Mouse (Mus musculus) CD4-positive helper T cell, adult 2 months (primary cell): ENCODE results near the gene Snw1.
"Not testable (repeated sequence)": the region's sequence is repeated elsewhere in the genome, so short reads cannot be mapped to it uniquely, and the experiment has no call there.

Source experiments
- DNase-seq: peaks from one replicate; pipeline ENCODE4 v3.0.0-alpha.2; 2012; ENCODE audit warnings: low read depth, missing footprints, low spot score

The Snw1 gene

DNA sequence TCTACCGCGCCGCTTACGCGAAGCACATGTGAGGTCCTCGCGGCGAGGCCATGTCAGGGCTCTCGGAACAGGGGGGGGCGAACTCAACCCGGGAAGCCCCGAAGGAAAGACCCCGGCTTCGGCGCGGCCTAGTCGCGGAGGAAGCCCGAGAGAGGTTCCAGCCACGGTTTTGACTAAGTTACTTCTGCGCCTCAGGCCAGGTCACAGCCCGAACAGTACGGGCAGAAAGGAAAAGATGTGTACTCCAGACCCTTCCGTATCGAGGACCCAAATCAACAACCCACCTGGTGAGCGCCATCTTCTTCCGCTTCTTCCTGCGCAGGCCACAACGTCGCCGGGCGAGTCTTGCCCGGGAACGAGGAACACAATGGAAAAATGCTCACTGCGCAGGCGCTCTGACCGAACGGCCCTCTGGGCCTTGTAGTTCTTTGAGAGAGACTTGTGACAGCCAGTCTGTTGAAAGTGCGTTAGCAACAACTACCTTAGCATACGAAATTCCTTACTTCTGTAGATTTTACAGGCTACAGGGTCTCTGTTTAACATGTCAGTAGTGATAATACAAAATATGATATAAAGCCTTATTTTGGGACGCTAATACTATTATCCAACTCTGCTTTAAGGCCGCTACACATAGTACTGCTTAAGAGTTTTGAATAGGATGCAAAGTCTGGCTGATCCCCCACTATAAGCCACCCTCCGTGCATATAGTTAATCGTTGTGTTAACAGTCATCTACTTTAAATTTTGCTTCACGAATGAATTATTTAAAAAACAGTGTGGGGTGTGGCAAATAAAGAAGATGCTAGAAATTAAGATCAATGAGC, at the start of gene Snw1:
Gene Snw1, minus strand, starts transcription at position 311 of the 823 bp plus-strand sequence.
- peak; percentile 96 for DNase-seq

DNA sequence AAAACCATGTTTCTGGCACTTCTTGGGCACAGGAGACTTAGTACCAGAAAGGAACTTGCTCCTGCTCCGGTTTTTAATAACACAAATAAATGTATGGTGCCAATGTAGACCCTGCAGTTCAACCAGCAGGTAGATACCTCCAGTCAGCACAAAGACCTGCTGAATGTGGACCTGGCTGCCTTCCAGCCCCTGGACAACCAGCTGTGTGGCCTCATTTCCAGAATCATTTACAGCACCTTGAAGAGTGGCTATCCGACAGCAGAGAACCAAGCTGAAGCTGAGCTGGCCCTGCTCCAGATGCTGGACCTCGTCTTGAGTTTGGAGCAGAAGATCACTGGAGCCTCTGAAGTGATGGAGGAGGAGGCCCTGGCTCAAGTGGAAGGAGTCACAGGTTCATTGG, 47.5 kb upstream of the Snw1 start:
- not testable (repeated sequence) for DNase-seq

- not testable (repeated sequence) for DNase-seq
Observed at GRCm38 (mm10) chr12:87514016-87514415, 41.9 kb upstream of the Snw1 start, which contains the start of gene Gm8300. Gm8300 (plus strand) TSS chr12:87514316.

DNA sequence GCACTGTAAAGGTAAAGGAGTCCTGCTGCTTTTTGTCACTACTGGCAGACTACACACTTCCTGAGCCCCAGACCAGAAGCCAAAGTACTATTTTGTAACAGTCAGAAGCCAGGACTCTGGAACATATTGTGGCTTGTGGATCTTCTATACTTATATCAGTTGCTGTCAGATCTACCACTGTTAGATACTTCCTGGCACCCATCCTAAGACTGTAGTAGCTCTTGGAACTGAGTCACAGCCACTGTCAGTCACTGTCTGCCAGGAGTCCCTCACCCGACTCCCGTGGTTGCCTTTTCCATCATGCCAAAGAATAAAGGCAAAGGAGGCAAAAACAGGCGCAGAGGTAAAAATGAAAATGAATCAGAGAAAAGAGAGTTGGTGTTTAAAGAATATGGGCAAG, 22.3 kb upstream of the Snw1 start, which contains the start of gene Gm5788:
Gene Gm5788, plus strand, starts transcription at position 301 of the 400 bp plus-strand sequence.
- not testable (repeated sequence) for DNase-seq

GRCm38 (mm10) chr12:87488683-87489082, 16.6 kb upstream of the Snw1 start:
- DNase-seq = not testable (repeated sequence)

- not testable (repeated sequence) for DNase-seq
Observed at GRCm38 (mm10) chr12:87482482-87482881, 10.4 kb upstream of the Snw1 start.

GRCm38 (mm10) chr12:87474756-87475155, 2.7 kb upstream of the Snw1 start:
- DNase-seq = no peak

DNA sequence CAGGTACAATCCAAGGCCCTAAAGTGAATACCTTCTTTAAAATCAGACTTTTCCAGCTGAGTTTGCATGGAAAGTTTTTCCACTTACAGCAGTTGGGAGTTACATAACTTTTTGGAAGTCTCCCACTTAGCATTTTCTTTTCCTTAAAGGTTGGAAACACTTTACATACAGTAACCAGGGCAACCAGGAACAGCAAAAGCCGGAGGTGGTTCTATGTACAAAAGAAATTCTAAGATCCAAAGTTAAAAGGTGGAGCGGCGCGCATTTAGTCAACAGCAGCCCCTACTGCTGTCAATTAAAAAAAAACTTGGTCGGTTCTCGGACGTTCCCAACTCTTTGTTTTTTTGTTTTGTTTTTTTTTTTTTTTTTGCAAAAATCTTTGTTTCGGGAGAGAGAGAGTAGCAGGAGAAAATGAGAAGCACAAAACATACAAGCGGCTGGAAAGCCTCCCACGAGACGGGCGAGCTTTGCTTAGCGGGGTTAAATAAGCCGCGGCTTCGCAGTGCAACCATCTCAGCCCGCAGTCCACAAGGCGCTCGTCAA, 582 bp downstream of the Snw1 start:
- no peak for DNase-seq

GRCm38 (mm10) chr12:87470263-87471136, 1.6 kb downstream of the Snw1 start:
- DNase-seq = peak; percentile 50

- no peak for DNase-seq
Observed at GRCm38 (mm10) chr12:87464678-87465297, 7.3 kb downstream of the Snw1 start.

DNA sequence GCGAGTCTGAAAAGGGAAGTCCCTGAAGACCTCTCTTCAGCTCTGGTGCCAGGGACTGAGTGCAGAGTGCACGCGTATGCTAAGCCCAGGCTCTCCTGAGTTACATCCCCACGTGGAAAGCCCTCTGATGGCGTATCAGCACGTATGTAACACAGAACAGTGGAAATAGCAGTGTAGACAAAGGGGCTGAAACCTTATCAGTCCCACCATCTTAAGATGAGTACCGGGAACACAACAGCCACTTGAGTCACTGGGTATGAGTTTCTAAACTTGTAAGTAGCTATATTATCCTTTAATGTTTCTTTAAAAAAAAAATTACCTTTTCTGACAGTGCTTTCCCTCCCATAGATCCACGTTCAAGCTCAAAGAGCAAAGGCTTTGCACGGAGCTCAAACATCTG, 22.6 kb downstream of the Snw1 start:
- DNase-seq = no peak

DNA sequence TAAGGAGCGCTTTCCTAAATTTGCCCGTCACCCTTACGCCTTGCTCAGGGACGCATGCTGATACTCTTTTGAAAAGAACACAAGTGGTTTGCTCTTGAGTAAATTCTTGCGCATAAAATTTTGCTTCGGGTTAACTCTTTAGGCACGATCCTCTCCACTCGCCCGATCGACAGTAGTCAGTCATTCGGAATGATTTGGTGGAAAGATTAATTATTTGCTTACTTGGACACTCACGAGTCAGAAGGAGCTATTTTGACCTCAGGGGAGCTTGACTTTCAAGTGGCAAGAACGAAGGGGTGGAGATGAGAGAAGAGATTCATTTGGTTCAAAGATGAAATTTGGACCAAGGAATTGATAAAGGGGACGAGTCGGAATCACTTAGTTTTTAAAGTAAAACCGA, 27.9 kb downstream of the Snw1 start:
- no peak for DNase-seq

- peak; percentile 92 for DNase-seq
Observed at GRCm38 (mm10) chr12:87443700-87444122, 28.4 kb downstream of the Snw1 start, which contains the start of the genes Slirp and Alkbh1. Slirp (plus strand) TSS chr12:87443896. Alkbh1 (minus strand) TSS chr12:87444017.

- DNase-seq = no peak
Observed at GRCm38 (mm10) chr12:87443115-87443699, 28.9 kb downstream of the Snw1 start.

GRCm38 (mm10) chr12:87442177-87443114, 29.6 kb downstream of the Snw1 start:
- peak; percentile 43 for DNase-seq

- no peak for DNase-seq
Observed at GRCm38 (mm10) chr12:87428885-87429284, 43.2 kb downstream of the Snw1 start.

DNA sequence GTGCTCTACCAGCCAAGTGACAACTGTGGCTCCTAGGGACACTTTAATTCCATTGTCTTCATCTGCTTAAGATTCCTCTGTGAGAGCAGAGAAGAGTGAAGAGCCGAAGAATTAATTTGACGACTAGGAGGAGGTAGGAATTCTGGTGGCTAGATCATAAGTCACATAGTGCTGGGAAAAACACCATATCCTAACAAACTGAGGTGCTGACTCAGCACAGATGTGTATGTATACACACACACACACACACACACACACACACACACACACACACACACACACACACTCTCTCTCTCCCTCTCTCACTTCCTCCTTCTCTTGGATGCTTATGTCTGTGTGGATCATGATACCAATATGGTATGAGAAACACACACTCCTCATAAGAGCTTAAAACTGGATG, 43.8 kb downstream of the Snw1 start:
- DNase-seq = no peak

GRCm38 (mm10) chr12:87426354-87427031, 45.6 kb downstream of the Snw1 start:
- DNase-seq = no peak

GRCm38 (mm10) chr12:87424516-87424915, 47.6 kb downstream of the Snw1 start:
- no peak for DNase-seq
